8 mouse cellular contexts compared by ENCODE assay signal in genomic region chr2:146330772-146331281, GRCm38 (mm10).
DNase-seq lines count a peak whose midpoint lies in the region; ATAC-seq lines count a peak whose summit lies in the region.

No protein-coding gene starts in this region.

- peak; percentile 88 for DNase-seq in heart, adult 11 months
- DNase-seq in heart, embryonic 10.5 days (ENCODE audit: low spot score), result no peak
- DNase-seq in cerebellum, postnatal 36 days, result peak; percentile 49 to 53
- DNase-seq in hindbrain, embryonic 10.5 days (ENCODE audit: low spot score), result peak; percentile 66
- peak; percentile 13 for DNase-seq in left cerebral cortex, adult 11 months (ENCODE audit: low spot score)
- no peak for DNase-seq in thymus, postnatal 0 days (ENCODE audit: low spot score)

- H3K27me3 ChIP-seq in heart, embryonic 10.5 days (ENCODE audit: insufficient read depth, poor library complexity, severe bottlenecking), result no peaks in the 10 kb centered on the region
- 0 out of 2 replicates have a peak, but pooled peaks cover 9% of the 10 kb centered on the region for H3K27me3 ChIP-seq in hindbrain, embryonic 10.5 days (ENCODE audit: insufficient read depth, poor library complexity, severe bottlenecking)
- H3K27me3 ChIP-seq in neural tube, embryonic 13.5 days, result peaks cover 13% of the 10 kb centered on the region

- no peaks in the 10 kb centered on the region for H3K9me3 ChIP-seq in heart, embryonic 10.5 days
- no peaks in the 10 kb centered on the region for H3K9me3 ChIP-seq in hindbrain, embryonic 10.5 days
- H3K9me3 ChIP-seq in neural tube, embryonic 13.5 days, result no peaks in the 10 kb centered on the region

- H3K4me1 ChIP-seq in heart, embryonic 10.5 days, result no peaks in the 10 kb centered on the region
- peaks cover 39% of the 10 kb centered on the region for H3K4me1 ChIP-seq in hindbrain, embryonic 10.5 days (replicated peaks)
- peaks cover 35% of the 10 kb centered on the region for H3K4me1 ChIP-seq in neural tube, embryonic 13.5 days (replicated peaks)

- ATAC-seq in neural tube, embryonic 13.5 days (ENCODE audit: low read depth), result peak; percentile 90
- ATAC-seq in megakaryocyte, adult 5-6 weeks (ENCODE audit: poor library complexity, severe bottlenecking), result no peak

- WGBS in heart, embryonic 10.5 days, result 61% methylated on average over 8 of the region's 8 CpGs
- 32% methylated on average over 8 of the region's 8 CpGs for WGBS in hindbrain, embryonic 10.5 days
- 4% methylated on average over 8 of the region's 8 CpGs for WGBS in neural tube, embryonic 13.5 days

- 0 out of 2 replicates have a peak, but pooled peaks cover 2% of the 10 kb centered on the region for H3K36me3 ChIP-seq in heart, embryonic 10.5 days
- no peaks in the 10 kb centered on the region for H3K36me3 ChIP-seq in hindbrain, embryonic 10.5 days
- no peaks in the 10 kb centered on the region for H3K36me3 ChIP-seq in neural tube, embryonic 13.5 days

- H3K4me2 ChIP-seq in neural tube, embryonic 13.5 days, result no peak overlapping the region

- H3K4me3 ChIP-seq in heart, embryonic 10.5 days, result no peak overlapping the region
- H3K4me3 ChIP-seq in hindbrain, embryonic 10.5 days, result no peak overlapping the region
- no peak overlapping the region for H3K4me3 ChIP-seq in neural tube, embryonic 13.5 days

- no peak overlapping the region for H3K27ac ChIP-seq in heart, embryonic 10.5 days
- peak overlapping the region; percentile 59 for H3K27ac ChIP-seq in hindbrain, embryonic 10.5 days
- peak overlapping the region; percentile 61 for H3K27ac ChIP-seq in neural tube, embryonic 13.5 days (replicated peaks)

- no peak overlapping the region for H3K9ac ChIP-seq in neural tube, embryonic 13.5 days

Comparison
In these comparisons a context has a peak if more than half of its experiments do, and no peak if none do; other contexts are left out.
1. DNase-seq: peak in heart, adult 11 months (single experiment), cerebellum, postnatal 36 days (2 of 2), hindbrain, embryonic 10.5 days (single experiment) and left cerebral cortex, adult 11 months (single experiment); none in heart, embryonic 10.5 days (single experiment) and thymus, postnatal 0 days (single experiment).